Mouse (Mus musculus) hindbrain, embryonic 13.5 days (tissue): Measurements from ENCODE around the gene Kank1. TPM values are rescaled to one million over a fixed set of nuclear protein-coding genes. Genes with fewer than 3 reads are reported as not detected.

ENCODE experiments used
- ATAC-seq: fragments of 200-750 bp; cut with Nextera tagmentation; 2 replicates; pipeline ENCODE4 v1.8.0; 2017; ENCODE audit warnings: moderate TSS enrichment; ENCODE audit not compliant: low FRiP score
- H3K27ac ChIP-seq: fragments of 300-500 bp; sonication (generic); 2 replicates; pipeline ENCODE4 v1.5.1; 2015; ENCODE audit warnings: inconsistent platforms, mild to moderate bottlenecking, moderate library complexity
- H3K27me3 ChIP-seq: fragments of 300-500 bp; sonication (generic); 2 replicates; pipeline ENCODE4 v1.6.1; 2015; ENCODE audit warnings: mild to moderate bottlenecking, inconsistent platforms
- H3K36me3 ChIP-seq: fragments of 300-500 bp; sonication (generic); 2 replicates; pipeline ENCODE4 v1.6.1; 2015; ENCODE audit warnings: mild to moderate bottlenecking, inconsistent platforms
- H3K4me1 ChIP-seq: fragments of 300-500 bp; sonication (generic); replicated peaks from 2 replicates; pipeline ENCODE4 v1.6.1; 2015; ENCODE audit warnings: inconsistent platforms
- H3K4me2 ChIP-seq: fragments of 300-500 bp; sonication (generic); 2 replicates; pipeline ENCODE4 v1.6.1; 2015; ENCODE audit warnings: inconsistent platforms, mild to moderate bottlenecking, moderate library complexity
- H3K4me3 ChIP-seq: fragments of 300-500 bp; sonication (generic); 2 replicates; pipeline ENCODE4 v1.5.1; 2015; ENCODE audit warnings: mild to moderate bottlenecking, inconsistent platforms
- H3K9ac ChIP-seq: fragments of 300-500 bp; sonication (generic); 2 replicates; pipeline ENCODE4 v1.6.1; 2015; ENCODE audit warnings: mild to moderate bottlenecking, inconsistent platforms
- H3K9me3 ChIP-seq: fragments of 300-500 bp; sonication (generic); 2 replicates; pipeline ENCODE4 v1.6.1; 2016; ENCODE audit warnings: inconsistent platforms
- WGBS: fragments of 180-500 bp; shearing (Covaris S2); methylation state at CpG from one replicate; pipeline ENCODE4 v1.1.7; 2015; 5-methylcytosine and 5-hydroxymethylcytosine counted together
- polyA plus RNA-seq: library from polyadenylated mRNA; unstranded; fragments of >200 nt; fragmentation: Nextera tagmentation; extraction: Ambion mirVana; gene quantifications from 2 replicates; pipeline ENCODE4 v1.2.1, GENCODE M21; 2015

Gene Kank1
- 9.2 and 10.2 TPM in 2 replicates for polyA plus RNA-seq

- H3K9ac ChIP-seq, result peak within 1 kb of the TSS; percentile 79
- H3K4me3 ChIP-seq, result peak within 1 kb of the TSS; percentile 77
- peak within 1 kb of the TSS; percentile 100 for H3K4me2 ChIP-seq
- H3K36me3 ChIP-seq, result no peaks in the 10 kb centered on the region
- H3K27me3 ChIP-seq, result peaks cover 40% of the 10 kb centered on the region
- no peaks in the 10 kb centered on the region for H3K9me3 ChIP-seq
- peaks cover 17% of the 10 kb centered on the region for H3K4me1 ChIP-seq
- peak within 1 kb of the TSS; percentile 70 for H3K27ac ChIP-seq
- ATAC-seq, result peak; percentile 88
- under 1% methylated on average over 76 of the region's 76 CpGs for WGBS
These were observed at the start of gene Kank1 for GRCm38 (mm10) chr19:25236596-25237491. Gene Kank1 (plus strand): TSS chr19:25236975.

GRCm38 (mm10) chr19:25187681-25188080, 49.1 kb upstream of the Kank1 start:
- no peak for ATAC-seq
- Histone ChIP-seq H3K4me1 (no peaks in the 10 kb centered on the region; the same call in 1 of the 2 replicates), H3K27ac (no peak overlapping the region), H3K36me3 (no peaks in the 10 kb centered on the region), H3K4me3 (no peak overlapping the region), H3K27me3 (no peaks in the 10 kb centered on the region), H3K4me2 (no peak overlapping the region), H3K9ac (no peak overlapping the region), H3K9me3 (no peaks in the 10 kb centered on the region)
- WGBS, result 79% methylated on average over 18 of the region's 18 CpGs

GRCm38 (mm10) chr19:25193751-25194150, 43.0 kb upstream of the Kank1 start:
- Histone ChIP-seq H3K27me3 (no peaks in the 10 kb centered on the region), H3K4me3 (no peak overlapping the region), H3K9me3 (no peaks in the 10 kb centered on the region), H3K4me2 (no peak overlapping the region), H3K36me3 (no peaks in the 10 kb centered on the region), H3K9ac (no peak overlapping the region), H3K4me1 (no peaks in the 10 kb centered on the region), H3K27ac (no peak overlapping the region)
- 97% methylated on average over 9 of the region's 9 CpGs for WGBS
- no peak for ATAC-seq

- ATAC-seq, result no peak
- Histone ChIP-seq H3K9me3 (no peaks in the 10 kb centered on the region), H3K4me2 (no peak overlapping the region), H3K9ac (no peak overlapping the region), H3K4me1 (peaks cover 6% of the 10 kb centered on the region), H3K27me3 (no peaks in the 10 kb centered on the region), H3K4me3 (no peak overlapping the region), H3K36me3 (no peaks in the 10 kb centered on the region), H3K27ac (no peak overlapping the region)
- WGBS, result 69% methylated on average over 13 of the region's 13 CpGs
These were observed 36.5 kb upstream of the Kank1 start for GRCm38 (mm10) chr19:25200081-25200860.

GRCm38 (mm10) chr19:25203077-25203476, 33.7 kb upstream of the Kank1 start:
- H3K9me3 ChIP-seq, result no peaks in the 10 kb centered on the region
- no peak overlapping the region for H3K4me3 ChIP-seq
- peaks cover 17% of the 10 kb centered on the region for H3K4me1 ChIP-seq
- no peak overlapping the region for H3K4me2 ChIP-seq
- WGBS, result 83% methylated on average over 12 of the region's 12 CpGs
- no peak overlapping the region for H3K9ac ChIP-seq
- H3K27me3 ChIP-seq, result peaks cover 7% of the 10 kb centered on the region; the same call in 1 of the 2 replicates
- H3K36me3 ChIP-seq, result no peaks in the 10 kb centered on the region
- ATAC-seq, result no peak
- no peak overlapping the region for H3K27ac ChIP-seq

GRCm38 (mm10) chr19:25206969-25207368, 29.8 kb upstream of the Kank1 start:
- Histone ChIP-seq H3K4me1 (peaks cover 17% of the 10 kb centered on the region), H3K9me3 (no peaks in the 10 kb centered on the region), H3K36me3 (no peaks in the 10 kb centered on the region), H3K9ac (no peak overlapping the region), H3K4me3 (no peak overlapping the region), H3K27me3 (peaks cover 18% of the 10 kb centered on the region), H3K4me2 (no peak overlapping the region), H3K27ac (no peak overlapping the region)
- ATAC-seq, result no peak
- WGBS, result 59% methylated on average over 12 of the region's 12 CpGs

- peak overlapping the region; percentile 19; the same call in 1 of the 2 replicates for H3K4me3 ChIP-seq
- no peaks in the 10 kb centered on the region for H3K36me3 ChIP-seq
- H3K27ac ChIP-seq, result peak overlapping the region; percentile 40; the same call in 1 of the 2 replicates
- peaks cover 17% of the 10 kb centered on the region for H3K4me1 ChIP-seq
- peak overlapping the region; percentile 51 for H3K4me2 ChIP-seq
- ATAC-seq, result 0 out of 2 replicates have a peak, but pooled peaks have one; percentile 32
- 8% methylated on average over 23 of the region's 23 CpGs for WGBS
- H3K9ac ChIP-seq, result peak overlapping the region; percentile 53; the same call in 1 of the 2 replicates
- H3K9me3 ChIP-seq, result no peaks in the 10 kb centered on the region
- H3K27me3 ChIP-seq, result peaks cover 18% of the 10 kb centered on the region
These were observed 28.9 kb upstream of the Kank1 start for GRCm38 (mm10) chr19:25207731-25208361.

GRCm38 (mm10) chr19:25208596-25209110, 28.1 kb upstream of the Kank1 start:
- Histone ChIP-seq H3K27me3 (peaks cover 18% of the 10 kb centered on the region), H3K4me1 (peaks cover 17% of the 10 kb centered on the region), H3K4me2 (peak overlapping the region; percentile 51; the same call in 1 of the 2 replicates), H3K36me3 (no peaks in the 10 kb centered on the region), H3K9me3 (0 out of 2 replicates have a peak, but pooled peaks cover 6% of the 10 kb centered on the region), H3K4me3 (no peak overlapping the region), H3K27ac (no peak overlapping the region), H3K9ac (no peak overlapping the region)
- 63% methylated on average over 11 of the region's 11 CpGs for WGBS
- no peak for ATAC-seq

- WGBS, result 78% methylated on average over 2 of the region's 2 CpGs
- no peaks in the 10 kb centered on the region for H3K36me3 ChIP-seq
- H3K27me3 ChIP-seq, result no peaks in the 10 kb centered on the region
- H3K4me1 ChIP-seq, result no peaks in the 10 kb centered on the region
- H3K9ac ChIP-seq, result no peak overlapping the region
- no peak overlapping the region for H3K4me2 ChIP-seq
- H3K4me3 ChIP-seq, result no peak overlapping the region
- H3K27ac ChIP-seq, result no peak overlapping the region
- H3K9me3 ChIP-seq, result no peaks in the 10 kb centered on the region
- no peak for ATAC-seq
These were observed 16.2 kb upstream of the Kank1 start for GRCm38 (mm10) chr19:25220611-25221010.

GRCm38 (mm10) chr19:25221964-25222640, 14.7 kb upstream of the Kank1 start:
- Histone ChIP-seq H3K27me3 (no peaks in the 10 kb centered on the region), H3K4me1 (no peaks in the 10 kb centered on the region), H3K4me3 (no peak overlapping the region), H3K9ac (no peak overlapping the region), H3K27ac (no peak overlapping the region), H3K36me3 (no peaks in the 10 kb centered on the region), H3K9me3 (no peaks in the 10 kb centered on the region), H3K4me2 (no peak overlapping the region)
- 68% methylated on average over 9 of the region's 9 CpGs for WGBS
- ATAC-seq, result no peak
